Mouse (Mus musculus) liver, adult 2 months (tissue): ENCODE data around the gene Prr5l.

ENCODE experiments used
- CTCF ChIP-seq: fragments of 200-500 bp; IDR thresholded peaks from 2 replicates; pipeline ENCODE4 v1.5.1; 2011; ENCODE audit warnings: low read depth, low read length, control low read depth
- POLR2A ChIP-seq: fragments of 200-500 bp; IDR thresholded peaks from 2 replicates; pipeline ENCODE4 v1.6.1; 2011; ENCODE audit warnings: low read length, control low read depth; ENCODE audit not compliant: insufficient read depth; ENCODE audit errors: extremely low read depth

- no peak for TF ChIP-seq CTCF
- no peak for TF ChIP-seq POLR2A
Measured at GRCm38 (mm10) chr2:101884286-101884685, 1.5 kb upstream of the Prr5l start.
